Mouse (Mus musculus) limb, embryonic 12.5 days (tissue): ENCODE results near the gene Eapp. TPM values are rescaled to one million over a fixed set of nuclear protein-coding genes. Genes with fewer than 3 reads are reported as not detected.
"Not testable (repeated sequence)": the region's sequence is repeated elsewhere in the genome, so short reads cannot be mapped to it uniquely, and the experiment has no call there.

Experiments
- ATAC-seq: fragments of 200-750 bp; cut with Nextera tagmentation; 2 replicates; pipeline ENCODE4 v1.8.0; 2017; ENCODE audit warnings: low read depth, moderate TSS enrichment; ENCODE audit not compliant: insufficient number of reproducible peaks, insufficient read depth, low FRiP score, low TSS enrichment
- H3K27ac ChIP-seq: fragments of 300-500 bp; sonication (generic); 2 replicates; pipeline ENCODE4 v1.5.1; 2016; ENCODE audit warnings: mild to moderate bottlenecking, moderate library complexity
- H3K27me3 ChIP-seq: fragments of 300-500 bp; sonication (generic); 2 replicates; pipeline ENCODE4 v1.6.1; 2016; ENCODE audit warnings: mild to moderate bottlenecking, moderate library complexity
- H3K36me3 ChIP-seq: fragments of 300-500 bp; sonication (generic); 2 replicates; pipeline ENCODE4 v1.6.1; 2016; ENCODE audit warnings: mild to moderate bottlenecking, moderate library complexity
- H3K4me1 ChIP-seq: fragments of 300-500 bp; sonication (generic); replicated peaks from 2 replicates; pipeline ENCODE4 v1.6.1; 2016
- H3K4me2 ChIP-seq: fragments of 300-500 bp; sonication (generic); 2 replicates; pipeline ENCODE4 v1.6.1; 2016; ENCODE audit warnings: mild to moderate bottlenecking, moderate library complexity
- H3K4me3 ChIP-seq: fragments of 300-500 bp; sonication (generic); replicated peaks from 2 replicates; pipeline ENCODE4 v1.5.1; 2016; ENCODE audit warnings: mild to moderate bottlenecking
- H3K9ac ChIP-seq: fragments of 300-500 bp; sonication (generic); replicated peaks from 2 replicates; pipeline ENCODE4 v1.6.1; 2016; ENCODE audit warnings: mild to moderate bottlenecking, moderate library complexity
- H3K9me3 ChIP-seq: fragments of 300-500 bp; sonication (generic); 2 replicates; pipeline ENCODE4 v1.6.1; 2016; ENCODE audit warnings: mild to moderate bottlenecking, moderate library complexity
- WGBS: fragments of 180-500 bp; shearing (Covaris S2); methylation state at CpG from one replicate; pipeline ENCODE4 v1.1.7; 2016; 5-methylcytosine and 5-hydroxymethylcytosine counted together
- polyA plus RNA-seq: library from polyadenylated mRNA; unstranded; fragments of >200 nt; fragmentation: Nextera tagmentation; extraction: Ambion mirVana; gene quantifications from 2 replicates; pipeline ENCODE4 v1.2.1, GENCODE M21; 2016

The Eapp gene
- polyA plus RNA-seq, 1 experiment from 2014 or later, result 73.3 TPM

GRCm38 (mm10) chr12:54709691-54710493 is 14.2 kb upstream of the Eapp start:
- H3K9me3 ChIP-seq, H3K27me3 ChIP-seq, H3K9ac ChIP-seq, H3K27ac ChIP-seq, H3K4me1 ChIP-seq, H3K4me2 ChIP-seq, H3K36me3 ChIP-seq: not testable (repeated sequence)
- ATAC-seq, result peak; percentile 17
- WGBS, result 0% methylated on average over 12 of the region's 44 CpGs
- peak overlapping the region; percentile 21; the same call in 1 of the 2 replicates for H3K4me3 ChIP-seq

GRCm38 (mm10) chr12:54699394-54699793 is 3.7 kb upstream of the Eapp start:
- H3K9me3 ChIP-seq, result no peaks in the 10 kb centered on the region
- 62% methylated on average over 7 of the region's 7 CpGs for WGBS
- H3K4me1 ChIP-seq, result peaks cover 3% of the 10 kb centered on the region; the same call in 1 of the 2 replicates
- H3K4me3 ChIP-seq, result no peak overlapping the region
- no peak overlapping the region for H3K4me2 ChIP-seq
- no peaks in the 10 kb centered on the region for H3K36me3 ChIP-seq
- H3K27ac ChIP-seq, result 0 out of 2 replicates have a peak overlapping the region, but pooled peaks have one; percentile 3
- H3K9ac ChIP-seq, result 0 out of 2 replicates have a peak overlapping the region, but pooled peaks have one; percentile 4
- H3K27me3 ChIP-seq, result no peaks in the 10 kb centered on the region
- no peak for ATAC-seq

GRCm38 (mm10) chr12:54697791-54698250 is 2.1 kb upstream of the Eapp start:
- Histone ChIP-seq H3K4me2 (no peak overlapping the region), H3K9ac (no peak overlapping the region)
- ATAC-seq, result no peak

GRCm38 (mm10) chr12:54697003-54697597 is 1.4 kb upstream of the Eapp start:
- ATAC-seq, result peak; percentile 73
- Histone ChIP-seq H3K4me3 (no peak overlapping the region), H3K9ac (no peak overlapping the region), H3K4me1 (peaks cover 3% of the 10 kb centered on the region; the same call in 1 of the 2 replicates), H3K27ac (peak overlapping the region; percentile 8; the same call in 1 of the 2 replicates), H3K9me3 (no peaks in the 10 kb centered on the region), H3K27me3 (no peaks in the 10 kb centered on the region), H3K4me2 (no peak overlapping the region), H3K36me3 (peaks cover 10% of the 10 kb centered on the region; the same call in 1 of the 2 replicates)
- 9% methylated on average over 7 of the region's 7 CpGs for WGBS

More at GRCm38 (mm10) chr12:54697791-54698250, 2.1 kb upstream of the Eapp start:
- H3K9me3 ChIP-seq, result no peaks in the 10 kb centered on the region
- peak overlapping the region; percentile 8; the same call in 1 of the 2 replicates for H3K27ac ChIP-seq
- H3K27me3 ChIP-seq, result no peaks in the 10 kb centered on the region
- peaks cover 3% of the 10 kb centered on the region; the same call in 1 of the 2 replicates for H3K36me3 ChIP-seq
- H3K4me1 ChIP-seq, result peaks cover 3% of the 10 kb centered on the region; the same call in 1 of the 2 replicates
- whole genome bisulfite sequencing, result 59% methylated on average over 6 of the region's 6 CpGs
- no peak overlapping the region for H3K4me3 ChIP-seq

- H3K27ac ChIP-seq, result peak overlapping the region; percentile 92
- peaks cover 13% of the 10 kb centered on the region; the same call in 1 of the 2 replicates for H3K36me3 ChIP-seq
- WGBS, result under 1% methylated on average over 32 of the region's 32 CpGs
- ATAC-seq, result peak; percentile 93
- no peaks in the 10 kb centered on the region for H3K27me3 ChIP-seq
- H3K9me3 ChIP-seq, result no peaks in the 10 kb centered on the region
- peak overlapping the region; percentile 81 for H3K4me3 ChIP-seq
- peaks cover 3% of the 10 kb centered on the region; the same call in 1 of the 2 replicates for H3K4me1 ChIP-seq
- H3K4me2 ChIP-seq, result peak overlapping the region; percentile 71
- peak overlapping the region; percentile 56 for H3K9ac ChIP-seq
Observed at GRCm38 (mm10) chr12:54696242-54697002, 725 bp upstream of the Eapp start.

- Histone ChIP-seq H3K4me3 (peak overlapping the region; percentile 81), H3K4me1 (peaks cover 3% of the 10 kb centered on the region; the same call in 1 of the 2 replicates), H3K4me2 (peak overlapping the region; percentile 71), H3K27me3 (no peaks in the 10 kb centered on the region), H3K27ac (peak overlapping the region; percentile 92), H3K9ac (peak overlapping the region; percentile 87), H3K9me3 (no peaks in the 10 kb centered on the region), H3K36me3 (peaks cover 26% of the 10 kb centered on the region; the same call in 1 of the 2 replicates)
- 42% methylated on average over 12 of the region's 12 CpGs for WGBS
- ATAC-seq, result no peak
Observed at GRCm38 (mm10) chr12:54694847-54695510, 718 bp downstream of the Eapp start.

GRCm38 (mm10) chr12:54689082-54689481 is 6.6 kb downstream of the Eapp start:
- no peak for ATAC-seq
- Histone ChIP-seq H3K4me1 (no peaks in the 10 kb centered on the region), H3K9me3 (no peaks in the 10 kb centered on the region), H3K27me3 (no peaks in the 10 kb centered on the region), H3K4me2 (no peak overlapping the region), H3K27ac (no peak overlapping the region), H3K36me3 (peaks cover 75% of the 10 kb centered on the region), H3K9ac (no peak overlapping the region), H3K4me3 (no peak overlapping the region)
- WGBS, result 94% methylated on average over 5 of the region's 5 CpGs

- ATAC-seq, result no peak
- Histone ChIP-seq H3K4me1 (no peaks in the 10 kb centered on the region), H3K9ac (no peak overlapping the region), H3K9me3 (no peaks in the 10 kb centered on the region), H3K27me3 (no peaks in the 10 kb centered on the region), H3K4me2 (no peak overlapping the region), H3K36me3 (peaks cover 52% of the 10 kb centered on the region), H3K4me3 (no peak overlapping the region), H3K27ac (no peak overlapping the region)
- WGBS, result 19% methylated on average over 1 of the region's 1 CpGs
Observed at GRCm38 (mm10) chr12:54683182-54683581, 12.5 kb downstream of the Eapp start.

- H3K27ac ChIP-seq, result no peak overlapping the region
- WGBS, result 92% methylated on average over 9 of the region's 9 CpGs
Observed at GRCm38 (mm10) chr12:54676709-54677108, 19.0 kb downstream of the Eapp start.

GRCm38 (mm10) chr12:54675396-54675795 is 20.3 kb downstream of the Eapp start:
- H3K36me3 ChIP-seq, result peaks cover 80% of the 10 kb centered on the region
- H3K4me1 ChIP-seq, result no peaks in the 10 kb centered on the region
- H3K9ac ChIP-seq, result no peak overlapping the region
- ATAC-seq, result no peak
- H3K4me3 ChIP-seq, result no peak overlapping the region
- 97% methylated on average over 4 of the region's 4 CpGs for WGBS
- H3K9me3 ChIP-seq, result no peaks in the 10 kb centered on the region
- H3K4me2 ChIP-seq, result no peak overlapping the region
- H3K27ac ChIP-seq, result no peak overlapping the region
- H3K27me3 ChIP-seq, result no peaks in the 10 kb centered on the region

More at GRCm38 (mm10) chr12:54676709-54677108, 19.0 kb downstream of the Eapp start:
- H3K4me1 ChIP-seq, result no peaks in the 10 kb centered on the region
- no peaks in the 10 kb centered on the region for H3K9me3 ChIP-seq
- no peak overlapping the region for H3K4me3 ChIP-seq
- H3K4me2 ChIP-seq, result no peak overlapping the region
- H3K36me3 ChIP-seq, result peaks cover 73% of the 10 kb centered on the region
- no peak for ATAC-seq
- no peaks in the 10 kb centered on the region for H3K27me3 ChIP-seq
- H3K9ac ChIP-seq, result no peak overlapping the region
